Mouse (Mus musculus) heart, embryonic 11.5 days (tissue): ENCODE data around the gene Pde4dip. TPM values are rescaled to one million over a fixed set of nuclear protein-coding genes. Genes with fewer than 3 reads are reported as not detected.
A peak's percentile ranks its signal among the peaks of the same experiment; 100 is the strongest.

Source experiments
- ATAC-seq: fragments of 200-750 bp; cut with Nextera tagmentation; replicated peaks from 2 replicates; pipeline ENCODE4 v1.8.0; 2017; ENCODE audit warnings: moderate library complexity; ENCODE audit not compliant: insufficient number of reproducible peaks, low FRiP score, low TSS enrichment
- H3K27ac ChIP-seq: fragments of 300-500 bp; sonication (generic); 2 replicates; pipeline ENCODE4 v1.5.1; 2014; ENCODE audit warnings: mild to moderate bottlenecking, low read depth, low read length
- H3K27me3 ChIP-seq: fragments of 300-500 bp; sonication (generic); 2 replicates; pipeline ENCODE4 v1.6.1; 2014; ENCODE audit warnings: mild to moderate bottlenecking, low read length, mixed read lengths; ENCODE audit not compliant: control insufficient read depth, insufficient read depth
- H3K36me3 ChIP-seq: fragments of 300-500 bp; sonication (generic); 2 replicates; pipeline ENCODE4 v1.6.1; 2014; ENCODE audit warnings: mild to moderate bottlenecking, low read length, moderate library complexity, mixed read lengths; ENCODE audit not compliant: control insufficient read depth, insufficient read depth
- H3K4me1 ChIP-seq: fragments of 300-500 bp; sonication (generic); 2 replicates; pipeline ENCODE4 v1.6.1; 2014; ENCODE audit warnings: low read length; ENCODE audit not compliant: control insufficient read depth, insufficient read depth
- H3K4me2 ChIP-seq: fragments of 300-500 bp; sonication (generic); 2 replicates; pipeline ENCODE4 v1.6.1; 2014; ENCODE audit warnings: mild to moderate bottlenecking, moderate library complexity
- H3K4me3 ChIP-seq: fragments of 300-500 bp; sonication (generic); 2 replicates; pipeline ENCODE4 v1.5.1; 2014; ENCODE audit warnings: low read depth, low read length
- H3K9ac ChIP-seq: fragments of 300-500 bp; sonication (generic); 2 replicates; pipeline ENCODE4 v1.6.1; 2014; ENCODE audit warnings: mild to moderate bottlenecking, low read depth, low read length, moderate library complexity
- H3K9me3 ChIP-seq: fragments of 300-500 bp; sonication (generic); replicated peaks from 2 replicates; pipeline ENCODE4 v1.6.1; 2016; ENCODE audit warnings: low read length; ENCODE audit not compliant: control insufficient read depth
- WGBS: fragments of 180-500 bp; shearing (Covaris S2); extraction: QIAGEN DNeasy Blood & Tissue Kit; methylation state at CpG from one replicate; pipeline ENCODE4 v1.1.7; 2014; ENCODE audit not compliant: insufficient replicate concordance; 5-methylcytosine and 5-hydroxymethylcytosine counted together
- polyA plus RNA-seq: library from polyadenylated mRNA; unstranded; fragments of >200 nt; fragmentation: Nextera tagmentation; extraction: Ambion mirVana; gene quantifications from 2 replicates; pipeline ENCODE4 v1.2.1, GENCODE M21; 2014

Gene Pde4dip
- polyA plus RNA-seq, result 69.8 and 76.7 TPM in 2 replicates

- no peaks in the 10 kb centered on the region for H3K9me3 ChIP-seq
- H3K4me2 ChIP-seq, result peak within 1 kb of the TSS; percentile 95
- H3K4me1 ChIP-seq, result 0 out of 2 replicates have a peak, but pooled peaks cover 2% of the 10 kb centered on the region
- H3K27me3 ChIP-seq, result peaks cover 27% of the 10 kb centered on the region
- WGBS, result 1% methylated on average over 43 of the region's 44 CpGs
- peak within 1 kb of the TSS; percentile 56; the same call in 1 of the 2 replicates for H3K9ac ChIP-seq
- no peak within 1 kb of the TSS for H3K27ac ChIP-seq
- ATAC-seq, result no peak
- H3K4me3 ChIP-seq, result peak within 1 kb of the TSS; percentile 54
- H3K36me3 ChIP-seq, result no peaks in the 10 kb centered on the region
These were observed at the start of gene Pde4dip for GRCm38 (mm10) chr3:97888168-97888901. Pde4dip (minus strand) TSS chr3:97888707.

- 0 out of 2 replicates have a peak, but pooled peaks cover 3% of the 10 kb centered on the region for H3K27me3 ChIP-seq
- no peak overlapping the region for H3K9ac ChIP-seq
- WGBS, result 73% methylated on average over 6 of the region's 6 CpGs
- H3K36me3 ChIP-seq, result no peaks in the 10 kb centered on the region
- peaks cover 34% of the 10 kb centered on the region for H3K4me1 ChIP-seq
- H3K9me3 ChIP-seq, result no peaks in the 10 kb centered on the region
- no peak overlapping the region for H3K4me3 ChIP-seq
- no peak overlapping the region for H3K27ac ChIP-seq
- H3K4me2 ChIP-seq, result no peak overlapping the region
- ATAC-seq, result no peak
These were observed 49.4 kb upstream of the Pde4dip start for GRCm38 (mm10) chr3:97937945-97938266.

DNA sequence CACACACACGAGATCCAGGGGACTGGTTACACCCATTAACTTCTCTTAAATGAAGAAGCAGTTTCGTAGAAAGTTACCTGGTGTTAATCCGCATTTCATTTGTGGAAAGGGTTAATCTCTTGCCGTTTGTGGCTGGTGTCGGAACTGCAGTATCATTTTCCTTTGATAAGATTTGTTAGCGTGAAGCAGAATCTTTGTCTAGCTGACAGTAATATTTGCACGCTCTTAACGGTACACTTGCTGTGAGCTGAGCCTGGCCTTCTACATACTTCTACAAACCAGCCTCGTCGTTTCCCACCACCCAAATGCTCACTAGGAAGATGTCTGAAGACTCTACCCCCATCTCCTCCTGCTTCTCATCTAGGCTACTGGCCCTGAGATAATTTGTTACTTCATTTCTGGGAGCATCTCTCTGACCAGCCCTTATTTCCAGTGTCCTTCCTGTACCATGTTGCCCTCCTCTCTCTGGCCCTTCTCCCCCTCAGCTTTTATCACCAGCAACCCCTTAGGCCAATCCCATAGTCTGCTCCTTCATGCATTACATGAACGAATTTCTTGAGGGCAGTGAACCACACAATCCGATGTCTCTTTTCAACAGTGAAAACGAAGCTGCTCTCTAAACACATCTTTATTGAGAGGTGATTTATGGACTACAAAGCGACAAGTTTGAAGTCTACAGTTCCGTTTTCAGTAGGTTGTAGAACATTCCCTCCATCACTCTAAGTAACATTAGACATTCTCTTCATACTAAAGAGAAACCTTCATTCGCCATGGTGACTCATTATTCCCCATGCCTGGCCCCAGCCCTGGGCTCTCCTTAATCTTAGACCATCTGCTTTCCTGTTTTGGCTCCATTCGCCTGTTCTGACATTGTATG lies 48.8 kb upstream of the Pde4dip start:
- no peak for ATAC-seq
- 47% methylated on average over 17 of the region's 17 CpGs for WGBS
- Histone ChIP-seq H3K27me3 (0 out of 2 replicates have a peak, but pooled peaks cover 3% of the 10 kb centered on the region), H3K9me3 (no peaks in the 10 kb centered on the region), H3K4me2 (no peak overlapping the region), H3K9ac (no peak overlapping the region), H3K4me3 (no peak overlapping the region), H3K27ac (no peak overlapping the region), H3K4me1 (peaks cover 31% of the 10 kb centered on the region), H3K36me3 (no peaks in the 10 kb centered on the region)

DNA sequence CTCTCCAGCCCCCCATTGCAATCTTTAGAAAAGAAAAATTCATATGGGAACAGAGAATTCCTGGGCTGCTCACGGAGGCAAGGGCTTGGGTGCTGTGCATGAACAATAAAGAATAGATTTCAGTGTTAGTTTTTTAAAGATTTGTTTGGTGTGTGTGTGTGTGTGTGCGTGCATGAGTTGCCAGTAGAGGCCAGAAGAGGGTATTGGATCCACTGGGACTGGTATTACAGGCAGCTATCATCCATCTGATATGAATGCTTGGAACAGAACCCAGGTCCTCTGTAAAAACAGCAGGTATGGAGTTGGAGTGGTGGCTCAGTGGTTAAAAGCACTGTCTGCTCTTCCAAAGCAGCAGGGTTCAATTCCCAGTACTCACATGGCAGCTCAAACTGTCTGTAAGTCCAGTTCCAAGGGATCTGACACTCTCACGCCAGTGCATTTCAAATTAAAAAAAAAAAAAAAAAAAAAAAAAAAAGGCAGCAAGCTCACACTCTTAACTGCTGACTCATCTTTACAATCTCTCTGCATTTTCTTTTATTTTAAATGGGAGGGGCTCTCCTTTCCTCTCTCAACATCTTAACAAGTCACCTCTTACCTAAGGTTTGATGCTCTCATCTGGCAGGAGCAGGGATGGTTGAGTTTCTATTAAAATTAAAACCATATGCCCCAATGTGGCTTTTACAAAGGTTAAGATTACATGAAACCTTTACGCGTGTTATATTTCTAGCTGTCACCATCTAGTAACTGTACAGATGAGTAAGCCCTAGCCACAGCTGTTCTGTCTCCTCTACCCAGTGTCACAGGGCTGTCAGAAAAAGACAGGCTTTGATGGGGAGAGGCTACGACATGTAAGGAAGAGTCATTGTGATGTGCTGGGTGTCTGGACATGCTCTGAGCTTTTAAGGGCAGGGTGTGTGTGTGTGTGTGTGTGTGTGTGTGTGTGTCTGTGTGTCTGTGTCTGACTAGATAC lies 46.1 kb upstream of the Pde4dip start:
- no peaks in the 10 kb centered on the region for H3K36me3 ChIP-seq
- 76% methylated on average over 6 of the region's 6 CpGs for WGBS
- H3K9ac ChIP-seq, result no peak overlapping the region
- ATAC-seq, result no peak
- no peaks in the 10 kb centered on the region for H3K9me3 ChIP-seq
- peaks cover 19% of the 10 kb centered on the region for H3K4me1 ChIP-seq
- peaks cover 6% of the 10 kb centered on the region; the same call in 1 of the 2 replicates for H3K27me3 ChIP-seq
- no peak overlapping the region for H3K4me3 ChIP-seq
- H3K4me2 ChIP-seq, result no peak overlapping the region
- no peak overlapping the region for H3K27ac ChIP-seq

DNA sequence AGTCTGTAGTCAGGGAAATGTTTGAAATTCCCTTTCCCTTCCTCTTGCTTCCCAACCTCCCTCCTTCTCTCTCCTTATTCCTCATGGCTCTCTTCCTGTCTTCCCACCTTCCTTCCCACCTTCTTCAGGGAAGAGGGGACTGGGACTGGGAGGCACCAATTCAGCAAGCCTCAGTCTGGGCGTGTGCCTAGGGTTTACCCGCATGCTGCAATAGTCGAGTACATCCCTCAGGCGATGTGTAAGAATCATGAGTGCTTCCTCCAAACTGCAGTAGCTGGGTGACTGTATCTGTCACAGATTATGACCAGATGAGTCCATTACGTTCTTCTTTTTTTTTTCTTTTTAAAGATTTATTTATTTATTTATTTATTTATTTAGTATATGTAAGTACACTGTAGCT lies 45.3 kb upstream of the Pde4dip start:
- 75% methylated on average over 5 of the region's 5 CpGs for WGBS
- no peaks in the 10 kb centered on the region for H3K9me3 ChIP-seq
- H3K9ac ChIP-seq, result no peak overlapping the region
- no peak for ATAC-seq
- H3K4me2 ChIP-seq, result no peak overlapping the region
- no peak overlapping the region for H3K4me3 ChIP-seq
- no peaks in the 10 kb centered on the region for H3K36me3 ChIP-seq
- H3K27me3 ChIP-seq, result peaks cover 6% of the 10 kb centered on the region; the same call in 1 of the 2 replicates
- peaks cover 16% of the 10 kb centered on the region for H3K4me1 ChIP-seq
- H3K27ac ChIP-seq, result no peak overlapping the region

- Histone ChIP-seq H3K9ac (0 out of 2 replicates have a peak overlapping the region, but pooled peaks have one; percentile 4), H3K4me3 (no peak overlapping the region), H3K27me3 (peaks cover 6% of the 10 kb centered on the region; the same call in 1 of the 2 replicates), H3K4me2 (peak overlapping the region; percentile 35), H3K9me3 (no peaks in the 10 kb centered on the region), H3K4me1 (peaks cover 16% of the 10 kb centered on the region), H3K36me3 (no peaks in the 10 kb centered on the region), H3K27ac (no peak overlapping the region)
- no peak for ATAC-seq
- 23% methylated on average over 6 of the region's 6 CpGs for WGBS
These were observed 44.7 kb upstream of the Pde4dip start for GRCm38 (mm10) chr3:97933251-97933650.

GRCm38 (mm10) chr3:97932771-97933170 lies 44.3 kb upstream of the Pde4dip start:
- Histone ChIP-seq H3K9ac (0 out of 2 replicates have a peak overlapping the region, but pooled peaks have one; percentile 4), H3K9me3 (no peaks in the 10 kb centered on the region), H3K4me1 (peaks cover 16% of the 10 kb centered on the region), H3K4me3 (no peak overlapping the region), H3K27me3 (peaks cover 6% of the 10 kb centered on the region; the same call in 1 of the 2 replicates), H3K4me2 (peak overlapping the region; percentile 35), H3K36me3 (no peaks in the 10 kb centered on the region), H3K27ac (no peak overlapping the region)
- no peak for ATAC-seq
- WGBS, result 35% methylated on average over 11 of the region's 11 CpGs

DNA sequence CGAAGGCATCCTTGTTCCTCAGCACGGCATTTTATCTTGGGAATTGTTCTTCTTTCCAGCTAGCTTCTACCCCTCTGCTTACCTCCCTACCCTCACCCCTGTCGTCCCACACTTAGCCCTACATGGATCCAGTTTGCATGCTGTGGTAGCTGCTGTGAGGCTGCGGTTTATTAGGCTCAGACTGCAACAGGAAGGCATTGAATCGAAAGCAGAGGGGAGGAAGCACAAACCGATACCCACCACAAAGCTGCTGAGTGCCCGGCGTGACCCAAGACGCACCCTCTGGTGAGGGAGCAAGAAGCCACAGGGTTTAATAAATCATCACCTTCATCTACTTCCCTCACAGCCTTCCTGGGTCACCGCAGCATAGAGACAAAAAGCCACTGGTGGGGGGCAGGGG lies 43.6 kb upstream of the Pde4dip start:
- Histone ChIP-seq H3K27ac (no peak overlapping the region), H3K4me3 (peak overlapping the region; percentile 21; the same call in 1 of the 2 replicates), H3K4me2 (peak overlapping the region; percentile 53), H3K36me3 (no peaks in the 10 kb centered on the region), H3K27me3 (peaks cover 6% of the 10 kb centered on the region; the same call in 1 of the 2 replicates), H3K9ac (peak overlapping the region; percentile 24; the same call in 1 of the 2 replicates), H3K9me3 (no peaks in the 10 kb centered on the region), H3K4me1 (peaks cover 14% of the 10 kb centered on the region)
- WGBS, result 16% methylated on average over 10 of the region's 10 CpGs
- ATAC-seq, result no peak
